Mouse (Mus musculus): ENCODE measurements around the gene Mus81.

DNA sequence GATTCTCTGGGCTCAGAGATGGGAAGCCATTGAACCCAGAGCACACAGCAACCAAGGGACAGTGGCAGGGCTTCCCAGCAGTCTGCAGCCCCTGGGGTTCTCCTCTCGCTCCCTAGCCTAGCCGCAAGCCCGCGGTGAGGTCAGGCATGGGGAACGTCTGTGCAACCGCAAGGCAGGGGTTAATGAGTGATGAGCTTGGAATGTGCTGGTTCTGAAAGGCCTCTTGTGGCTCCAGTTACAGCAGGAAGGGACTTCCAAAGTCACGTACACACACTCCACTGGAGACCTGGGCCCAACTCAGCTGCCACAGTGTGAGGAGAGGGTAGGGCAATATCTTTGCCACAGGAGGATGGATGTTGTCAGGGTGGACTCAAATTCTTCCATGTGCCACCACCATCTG, 43.2 kb downstream of the Mus81 start:
- TF ChIP-seq CTCF (IDR thresholded peaks at IDR 0.05; ENCODE audit: borderline replicate concordance, insufficient read depth, low read depth, low read length) (no peak), POLR2A (IDR thresholded peaks at IDR 0.05; ENCODE audit: borderline replicate concordance, insufficient read depth, low read length) (no peak)

All from cerebellum, adult 2 months (tissue).